Mouse (Mus musculus) testis, adult 2 months (tissue): Measurements from ENCODE around the gene Nlk.

ENCODE experiments used
- CTCF ChIP-seq: fragments of 200-500 bp; IDR thresholded peaks from 2 replicates; pipeline ENCODE4 v1.5.1; 2012; ENCODE audit warnings: low read depth, mild to moderate bottlenecking, inconsistent platforms, low read length, moderate library complexity; ENCODE audit not compliant: control insufficient read depth, insufficient read depth, insufficient replicate concordance
- POLR2A ChIP-seq: fragments of 200-500 bp; IDR thresholded peaks from 2 replicates; pipeline ENCODE4 v1.6.1; 2012; ENCODE audit warnings: low read depth, mild to moderate bottlenecking, inconsistent platforms, low read length, moderate library complexity; ENCODE audit not compliant: control insufficient read depth

DNA sequence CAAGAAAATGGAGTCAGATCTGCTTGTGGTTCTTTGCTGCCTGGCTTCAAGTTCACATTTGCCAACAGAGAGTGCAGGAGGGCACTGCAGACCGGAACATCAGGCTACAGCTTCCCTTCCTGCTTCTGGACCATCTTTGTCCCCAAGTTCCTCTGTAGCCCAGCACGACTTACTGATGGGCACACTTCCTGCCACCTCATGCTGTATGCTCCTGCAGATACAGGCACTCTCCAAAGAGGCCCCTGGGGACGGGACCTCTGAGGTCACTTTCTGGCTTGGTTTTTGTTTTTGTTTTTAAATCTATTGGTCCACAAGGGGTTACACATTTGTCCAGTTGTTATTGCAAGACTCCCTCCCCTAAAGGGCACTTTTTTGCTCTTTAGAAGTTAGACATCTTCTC is 127.4 kb downstream of the Nlk start:
- TF ChIP-seq POLR2A (no peak), CTCF (no peak)
